Mouse (Mus musculus) retina, postnatal 7 days (tissue): ENCODE results near the gene Lrig3.

ENCODE experiments used
- DNase-seq: peaks from one replicate; pipeline ENCODE4 v3.0.0-alpha.2; 2012; ENCODE audit warnings: low read depth, low spot score

The Lrig3 gene

DNA sequence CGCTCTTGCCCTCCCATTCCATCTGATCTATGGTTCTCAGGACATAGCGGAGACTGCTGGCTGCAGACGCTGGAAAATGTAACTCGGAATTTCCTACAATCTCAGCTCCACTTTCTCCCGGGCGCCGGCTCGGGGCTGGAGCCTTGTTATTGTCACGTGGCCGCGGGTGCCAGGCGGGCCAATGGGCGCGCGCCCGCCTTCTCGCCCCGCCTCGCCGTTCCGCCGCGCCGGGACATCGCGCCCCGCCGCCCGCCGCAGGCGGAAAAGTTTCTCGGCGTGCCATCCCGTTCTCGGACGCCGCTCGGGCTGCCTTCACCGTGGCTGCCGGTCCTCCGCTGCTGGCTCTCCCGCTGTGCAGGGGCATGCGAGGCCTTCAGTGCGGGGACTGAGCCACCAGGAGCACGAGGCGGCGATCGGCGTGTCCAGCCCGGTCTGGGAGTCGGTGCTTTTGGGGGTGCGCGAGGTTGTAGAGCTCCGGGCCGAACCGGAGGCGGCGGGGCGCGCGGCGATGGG lies at the start of gene Lrig3:
Gene Lrig3, plus strand, starts transcription at position 201 of the 513 bp plus-strand sequence.
- no peak for DNase-seq

DNA sequence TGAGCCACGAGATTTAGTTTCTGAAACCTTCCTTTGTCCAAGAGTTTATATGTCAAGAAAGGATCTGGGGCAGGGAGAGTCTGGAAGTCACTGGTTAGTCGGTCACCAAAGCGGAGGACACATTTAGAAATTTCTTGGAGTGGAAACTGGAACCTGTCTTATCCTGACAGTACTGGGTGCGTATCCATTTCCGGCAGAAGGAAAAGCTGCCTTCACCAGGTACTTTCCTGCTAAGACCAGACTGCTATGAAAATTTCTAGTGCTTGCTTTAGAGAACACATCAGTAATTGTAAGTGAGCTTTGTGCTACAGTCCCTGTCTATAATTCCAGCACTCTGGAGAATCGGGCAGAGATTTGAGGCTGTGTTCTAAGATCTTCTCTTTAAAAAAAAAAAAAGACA lies 49.2 kb upstream of the Lrig3 start:
- DNase-seq, result no peak

DNA sequence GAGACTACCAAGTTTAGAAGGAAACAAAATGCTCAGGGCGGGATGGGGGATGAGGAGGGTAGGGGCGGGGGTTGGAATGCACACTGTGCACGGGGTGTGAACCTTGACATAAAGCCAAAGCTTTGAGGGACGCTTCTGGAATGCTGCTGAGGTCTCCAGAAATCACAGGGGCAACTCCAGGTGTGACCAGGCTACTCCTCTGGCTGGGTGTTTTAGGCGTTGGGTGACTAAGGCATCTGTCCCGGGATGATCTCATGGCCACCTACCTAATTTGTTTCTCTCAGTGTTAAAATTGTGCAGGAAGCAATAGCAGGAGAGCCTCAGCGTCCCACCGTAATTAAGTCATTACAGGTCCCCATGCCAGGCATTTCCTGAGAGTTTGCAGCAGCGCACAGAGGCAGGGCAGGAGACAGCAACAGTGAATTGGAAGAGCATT lies 48.5 kb upstream of the Lrig3 start:
- no peak for DNase-seq

DNA sequence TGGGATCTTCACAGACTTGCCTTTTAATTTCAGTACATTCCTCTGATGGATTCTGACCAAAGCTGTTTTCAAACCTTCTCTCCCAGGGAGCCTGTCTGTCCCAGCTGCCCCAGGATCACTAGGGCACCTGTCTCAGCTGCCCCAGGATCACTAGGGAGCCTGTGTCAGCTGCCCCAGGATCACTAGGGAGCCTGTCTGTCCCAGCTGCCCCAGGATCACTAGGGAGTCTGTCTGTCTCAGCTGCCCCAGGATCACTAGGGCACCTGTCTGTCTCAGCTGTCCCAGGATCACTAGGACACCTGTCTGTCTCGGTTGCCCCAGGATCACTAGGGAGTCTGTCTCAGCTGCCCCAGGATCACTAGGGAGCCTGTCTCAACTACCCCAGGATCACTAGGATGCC lies 47.0 kb upstream of the Lrig3 start:
- no peak for DNase-seq

DNA sequence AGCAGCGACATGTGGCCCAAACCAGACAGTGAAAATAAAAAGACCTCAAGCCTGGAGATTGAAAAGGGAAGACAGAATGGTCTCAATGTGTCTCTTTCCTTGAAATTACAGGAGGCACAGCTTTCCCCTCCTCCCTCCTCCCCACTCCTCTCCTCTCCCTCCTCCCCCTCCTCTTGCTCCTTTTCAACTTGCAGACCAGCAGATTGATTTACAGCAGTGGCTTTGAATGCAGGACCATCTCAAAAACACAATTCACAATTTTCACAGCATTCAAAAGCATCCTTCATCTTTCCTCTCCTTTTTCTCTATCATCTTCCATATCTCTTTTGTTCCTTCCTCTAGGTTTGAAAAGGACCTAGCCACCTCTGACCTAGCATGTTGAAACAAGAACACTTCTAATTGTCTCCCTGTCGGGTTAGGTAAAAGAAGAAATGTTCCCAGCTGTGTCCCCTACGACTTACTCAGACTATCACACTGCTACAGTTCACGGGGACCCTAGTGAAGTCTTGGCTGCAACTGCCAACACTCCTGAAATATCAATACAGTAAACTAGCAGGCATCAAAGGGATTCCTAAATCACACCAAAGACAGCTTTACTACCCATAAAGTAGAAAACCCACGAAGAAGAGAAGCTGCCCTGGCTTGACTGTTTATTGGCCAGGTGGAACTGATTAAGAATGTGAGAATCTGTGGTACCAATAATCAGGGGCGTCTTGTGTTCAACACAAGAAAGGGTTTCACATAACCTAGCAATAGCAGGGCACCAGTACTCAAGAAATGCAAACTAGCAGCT lies 44.1 kb upstream of the Lrig3 start:
- no peak for DNase-seq

DNA sequence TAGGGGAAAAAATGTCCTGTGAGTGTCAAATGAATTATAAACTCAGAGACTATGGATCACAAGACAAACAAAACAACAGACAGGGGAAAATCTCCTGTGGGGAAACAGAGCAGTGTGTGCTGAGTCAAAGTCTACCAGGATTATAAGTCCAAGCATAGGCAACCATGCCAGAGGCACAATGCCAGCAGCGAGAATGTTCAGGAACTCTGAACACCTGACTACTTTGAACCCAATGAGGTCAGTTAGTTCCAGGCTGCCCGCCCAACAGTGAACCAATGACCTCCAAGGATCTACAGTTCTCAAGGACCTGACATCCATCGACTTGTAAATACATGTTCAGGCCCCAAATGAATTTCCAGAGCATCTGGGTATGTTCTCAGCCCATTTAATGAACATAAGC lies 36.0 kb upstream of the Lrig3 start:
- DNase-seq, result no peak

DNA sequence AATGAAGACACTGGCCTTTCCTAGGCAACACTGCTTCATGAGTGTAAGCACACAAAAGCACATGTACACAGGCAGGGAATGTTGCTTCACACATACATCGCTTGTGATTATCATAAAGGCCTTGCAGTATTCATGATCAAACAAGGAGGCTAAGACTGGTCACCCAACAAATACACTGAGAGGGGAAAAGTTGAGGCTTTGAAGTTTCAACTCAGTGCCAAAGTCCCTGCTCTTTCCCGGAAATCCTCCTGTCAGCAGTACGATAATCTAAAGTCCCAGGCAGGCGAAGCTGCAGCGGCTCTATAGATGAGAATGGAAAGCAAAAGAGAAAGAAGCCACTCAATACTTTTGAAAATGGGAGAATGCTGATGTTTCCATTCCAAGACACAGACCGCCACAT lies 32.6 kb upstream of the Lrig3 start:
- no peak for DNase-seq

DNA sequence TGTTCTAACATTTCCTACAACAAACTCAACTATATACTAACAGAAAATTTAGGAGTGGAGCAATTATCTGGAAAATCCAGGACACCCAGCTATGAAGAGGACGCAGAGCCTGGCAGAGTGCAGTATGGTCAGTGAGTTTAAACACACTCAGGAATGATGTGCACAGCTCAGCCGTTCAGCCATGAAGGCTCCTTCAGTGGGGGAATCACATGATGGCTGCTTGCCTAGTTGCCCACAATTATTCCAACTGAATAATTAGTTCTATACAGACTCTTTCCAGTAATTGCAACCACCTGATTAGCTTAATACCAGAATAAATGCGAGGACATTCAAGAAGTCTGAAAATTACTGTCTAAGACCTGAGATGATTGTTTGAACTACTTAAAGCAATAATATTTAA lies 31.9 kb upstream of the Lrig3 start:
- no peak for DNase-seq

DNA sequence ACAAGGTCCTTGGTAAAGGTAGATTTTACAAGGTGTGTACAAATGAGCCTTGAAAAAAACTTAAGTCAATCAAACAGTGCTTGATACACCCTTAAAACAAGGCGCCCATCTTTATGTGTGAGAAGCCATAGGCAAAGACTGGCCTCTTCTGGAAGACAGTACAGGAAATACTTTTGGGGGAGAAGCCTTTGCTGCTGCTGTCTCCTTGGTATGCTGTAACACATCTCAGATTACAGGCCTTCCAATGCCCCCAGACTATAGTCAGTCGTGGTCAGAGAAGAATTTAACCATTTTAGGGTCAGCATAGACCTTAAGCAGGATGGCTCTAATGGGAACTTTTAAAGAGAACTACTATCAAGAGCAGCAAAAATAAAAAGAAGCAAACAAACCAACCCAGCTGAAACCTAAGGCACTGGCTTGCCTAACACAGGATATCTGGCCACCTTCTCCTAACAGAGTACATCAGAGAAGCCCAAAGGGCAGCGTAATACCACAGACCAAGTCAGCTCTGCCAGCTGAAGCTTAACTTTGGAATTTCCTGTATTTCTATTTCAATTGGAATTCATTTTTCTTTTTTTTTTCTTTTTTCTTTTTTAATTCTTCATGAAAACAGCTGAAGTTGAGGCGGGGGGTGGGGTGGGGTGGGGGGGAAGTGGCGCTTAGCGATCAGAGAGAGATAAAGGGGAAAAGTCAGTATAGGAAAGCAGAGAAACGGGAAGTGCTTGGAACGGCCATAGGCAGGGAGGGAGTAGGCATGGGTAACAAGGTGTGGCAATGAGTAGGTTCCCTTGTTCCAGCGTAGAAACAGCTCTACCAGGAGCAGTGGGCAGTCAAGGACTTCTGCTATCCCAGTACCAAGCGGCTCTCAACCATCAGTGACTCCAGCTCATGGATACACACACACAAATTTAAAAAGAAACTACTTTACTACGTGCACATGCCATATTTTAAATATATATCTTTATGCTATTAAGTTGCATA lies 28.2 kb upstream of the Lrig3 start:
- no peak for DNase-seq

DNA sequence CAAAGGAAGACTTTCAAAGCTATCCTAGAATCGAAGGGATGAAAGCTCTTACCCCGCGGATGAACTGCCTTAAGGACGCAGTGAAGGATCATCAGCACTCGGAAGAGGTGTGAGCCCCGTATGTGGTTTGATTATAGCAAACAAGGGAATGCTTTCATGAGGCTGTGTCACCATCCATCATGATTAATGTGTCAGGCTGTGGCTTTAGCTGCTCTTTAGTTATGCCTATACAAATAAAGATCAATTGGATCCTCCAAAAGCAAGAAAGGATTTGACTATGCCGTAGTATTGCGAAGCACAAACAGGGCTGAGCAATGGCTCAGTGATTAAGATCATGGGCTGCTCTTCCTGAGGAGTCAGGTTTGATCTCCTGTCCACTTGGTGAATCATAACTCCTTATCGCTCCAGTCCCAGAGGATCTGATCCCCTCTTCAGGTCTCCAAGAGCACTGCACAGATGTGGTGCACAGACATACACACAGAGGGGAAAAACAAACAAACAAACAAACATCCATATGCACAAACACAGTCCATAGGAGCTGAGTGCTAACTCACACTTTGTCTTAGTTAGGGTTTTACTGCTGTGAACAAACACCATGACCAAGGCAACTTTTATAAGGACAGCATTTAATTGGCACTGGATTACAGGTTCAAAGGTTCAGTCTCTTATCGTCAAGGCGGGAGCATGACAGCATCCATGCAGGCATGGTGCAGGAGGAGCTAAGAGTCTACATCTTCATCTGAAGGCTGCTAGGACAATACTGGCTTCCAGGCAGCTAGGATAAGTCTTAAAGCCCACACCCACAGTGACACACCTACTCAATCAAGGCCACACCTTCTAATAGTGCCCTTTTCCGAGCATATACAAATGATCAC lies 27.2 kb upstream of the Lrig3 start:
- DNase-seq, result no peak

DNA sequence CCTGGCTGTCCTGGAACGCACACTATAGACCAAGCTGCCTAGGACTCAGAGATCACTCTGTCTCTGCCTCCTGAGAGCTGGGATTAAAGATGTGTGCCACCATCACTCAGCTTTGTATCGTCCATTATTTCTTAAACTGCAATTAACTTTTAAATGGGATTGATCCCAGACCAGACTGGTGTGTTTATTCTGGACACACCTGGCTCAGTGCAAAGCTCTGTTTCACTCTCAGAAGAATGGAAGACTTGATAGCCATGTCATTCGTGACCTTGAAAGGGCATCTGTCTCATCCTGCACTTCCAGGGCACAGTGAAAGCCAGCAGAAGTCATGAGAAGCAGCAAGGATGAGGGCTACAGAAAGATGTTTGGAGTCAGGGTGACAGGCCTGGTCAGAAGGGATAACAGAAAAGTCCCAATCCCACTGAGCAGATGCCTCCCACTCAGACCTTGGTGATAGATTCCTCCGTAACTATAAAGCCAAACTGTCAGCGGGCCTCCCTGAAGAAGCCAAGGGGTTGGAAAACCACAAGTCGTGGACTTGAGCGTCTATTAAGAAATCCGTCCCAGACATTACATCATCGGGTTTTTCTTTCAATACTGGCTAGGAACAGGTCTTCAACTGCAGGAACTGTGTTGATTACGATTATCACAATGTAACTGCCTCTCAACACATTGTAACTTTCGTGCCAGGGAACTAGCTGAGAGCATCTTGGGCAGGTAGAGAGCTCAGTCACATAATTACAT lies 25.5 kb upstream of the Lrig3 start:
- no peak for DNase-seq

DNA sequence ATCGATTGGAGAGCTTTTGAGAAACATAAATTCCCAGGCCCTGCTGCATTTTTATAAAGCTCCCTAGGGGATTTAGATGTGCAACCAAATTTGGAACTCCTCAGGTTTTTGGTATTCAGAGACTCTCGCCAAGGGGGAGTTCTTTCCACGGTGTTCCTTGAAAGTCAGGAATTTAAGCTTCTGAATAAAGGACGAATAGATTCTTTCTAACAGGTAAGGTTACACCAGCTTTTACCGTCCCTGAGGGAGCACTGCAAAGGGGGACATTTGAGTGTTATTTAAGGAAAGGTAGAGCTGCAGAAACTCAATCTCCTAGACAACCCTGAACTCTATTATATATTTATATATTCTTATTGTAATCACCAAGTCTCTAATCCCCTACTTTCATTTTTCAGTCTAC lies 22.9 kb upstream of the Lrig3 start:
- DNase-seq, result no peak

DNA sequence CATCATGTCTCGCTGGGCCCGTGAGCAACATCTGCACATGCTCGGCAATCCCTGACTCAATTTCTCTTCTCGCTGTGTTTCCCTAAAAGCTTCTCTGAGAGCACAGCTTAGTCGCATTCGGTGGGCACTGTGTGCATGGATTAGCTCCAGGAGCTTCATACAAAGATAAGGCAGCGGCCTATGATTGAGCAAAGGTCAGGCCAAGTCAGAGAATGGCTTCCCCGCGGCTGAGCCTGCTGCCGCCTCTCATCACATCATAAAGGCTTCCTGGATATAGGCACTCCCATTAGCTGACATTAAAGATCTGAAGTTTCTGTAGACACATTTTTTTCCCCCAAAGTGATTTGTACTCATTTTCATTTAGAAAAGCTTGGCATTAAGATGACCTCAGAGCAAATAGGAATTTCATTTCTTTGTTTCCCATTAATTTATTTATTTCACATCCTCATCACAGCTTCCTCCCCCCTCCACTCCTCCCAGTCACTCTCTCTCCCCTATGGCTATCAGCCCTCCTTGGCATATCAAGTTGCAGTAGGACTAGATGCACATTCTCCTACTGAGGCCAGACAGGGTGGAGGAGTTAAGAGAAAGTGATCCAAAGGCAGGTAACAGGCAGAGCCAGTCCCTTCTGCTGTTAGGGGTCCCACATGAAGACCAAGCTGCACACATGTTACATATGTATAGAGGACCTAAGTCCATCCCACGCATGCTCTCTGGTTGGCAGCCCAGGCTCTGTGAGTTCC lies 21.0 kb upstream of the Lrig3 start:
- no peak for DNase-seq

DNA sequence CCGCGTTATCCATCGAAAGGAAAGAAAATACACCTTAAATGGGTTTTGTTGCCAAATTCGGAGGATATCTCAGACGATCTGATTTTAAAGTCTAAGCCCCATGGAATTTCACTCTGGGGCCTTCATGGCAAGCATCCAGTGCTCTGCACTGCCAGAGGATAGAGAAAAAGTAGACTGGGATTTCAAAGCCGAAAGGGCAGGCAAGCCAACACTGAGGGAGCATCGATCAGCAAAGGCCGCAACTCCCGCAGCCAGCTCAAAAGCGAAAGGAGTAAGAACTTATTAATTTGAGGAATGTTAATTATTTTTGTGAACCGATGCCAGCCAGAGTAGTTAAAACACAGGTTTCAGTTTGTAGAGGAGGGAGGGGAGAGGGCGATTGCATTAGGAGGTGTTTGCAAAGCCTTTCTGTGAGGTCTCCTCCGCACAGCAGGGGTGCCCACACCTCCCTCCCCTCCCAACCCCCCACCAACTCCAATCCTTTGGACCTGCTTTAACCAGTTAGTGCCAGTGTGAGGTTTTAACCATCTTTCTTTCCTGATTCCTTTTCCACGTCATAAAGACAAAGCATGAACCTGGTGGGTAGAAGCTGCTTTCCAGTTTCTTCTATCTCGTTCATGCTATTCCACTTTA lies 17.0 kb upstream of the Lrig3 start:
- no peak for DNase-seq

DNA sequence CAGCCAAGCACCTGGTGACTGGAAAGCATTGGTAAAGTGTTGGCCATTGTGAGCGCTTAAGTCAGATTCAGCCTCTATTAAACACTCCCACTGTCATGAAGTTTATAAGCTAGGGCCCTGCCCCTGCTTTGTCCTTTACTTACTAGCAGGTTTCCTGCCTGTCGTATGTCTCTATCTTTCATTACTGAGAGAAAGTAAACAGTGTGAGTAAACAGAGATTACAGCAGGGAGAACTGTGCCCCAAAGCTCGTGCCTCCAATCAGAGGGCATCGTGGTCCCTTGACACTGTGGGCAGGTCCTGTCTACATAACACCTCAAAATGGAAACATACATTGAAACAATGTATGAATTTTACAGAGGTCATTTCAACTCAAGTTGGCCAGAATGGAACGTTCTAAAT lies 14.3 kb upstream of the Lrig3 start:
- no peak for DNase-seq

DNA sequence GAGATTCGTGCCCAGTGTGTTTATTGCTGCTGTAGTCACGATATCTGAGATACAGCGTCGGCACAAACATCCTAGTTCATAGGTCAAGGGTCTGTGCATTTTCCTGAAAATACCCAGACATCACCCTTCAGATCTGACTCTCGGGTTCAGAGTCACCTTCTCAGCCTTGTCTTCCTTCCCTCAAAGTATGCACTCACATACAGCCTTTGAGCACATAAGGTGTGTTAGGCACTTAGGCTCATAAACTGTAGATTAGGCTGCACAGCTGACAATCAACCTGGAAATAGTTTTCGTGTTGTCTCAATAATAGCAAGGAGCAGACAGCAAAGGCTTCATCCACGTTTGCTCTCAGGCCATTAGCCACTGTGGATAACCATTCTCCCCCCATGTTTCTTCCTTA lies 11.6 kb upstream of the Lrig3 start:
- DNase-seq, result no peak

DNA sequence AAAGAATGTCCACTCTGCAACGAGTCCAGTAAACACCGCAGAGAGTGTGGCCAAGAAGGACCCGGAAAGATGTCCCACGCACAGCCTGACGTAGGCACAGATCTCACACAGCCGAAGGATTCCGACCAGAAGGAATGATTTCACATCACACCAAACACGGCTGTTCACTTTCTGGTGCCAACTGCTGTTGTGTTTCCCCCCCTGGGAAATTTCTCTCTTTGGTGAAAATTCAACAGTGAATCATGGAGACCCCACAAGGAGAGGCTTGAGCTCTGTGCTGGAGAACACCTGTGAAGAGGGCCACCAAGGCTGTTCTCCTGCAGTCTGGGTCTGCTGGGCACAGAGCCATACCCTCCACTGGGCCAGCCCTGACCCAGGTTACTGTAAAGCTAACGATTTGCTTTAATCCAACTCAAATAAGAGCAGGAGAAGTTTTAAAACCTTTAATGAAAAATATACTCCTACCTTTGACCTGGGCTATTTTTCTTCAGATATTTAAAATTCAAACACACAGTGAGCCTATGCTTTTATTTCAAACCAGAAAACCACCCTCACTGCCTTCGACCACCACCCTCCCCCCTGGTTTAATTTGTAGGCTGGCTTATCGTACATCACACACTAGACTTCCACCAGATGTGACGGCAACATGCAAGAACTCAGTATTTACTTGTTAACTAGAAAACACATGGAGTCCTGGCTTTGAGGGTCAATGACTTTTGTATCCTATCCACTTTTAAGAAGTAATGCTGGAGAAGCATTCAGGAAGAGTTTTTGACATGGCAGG lies 11.0 kb upstream of the Lrig3 start:
- DNase-seq, result no peak

DNA sequence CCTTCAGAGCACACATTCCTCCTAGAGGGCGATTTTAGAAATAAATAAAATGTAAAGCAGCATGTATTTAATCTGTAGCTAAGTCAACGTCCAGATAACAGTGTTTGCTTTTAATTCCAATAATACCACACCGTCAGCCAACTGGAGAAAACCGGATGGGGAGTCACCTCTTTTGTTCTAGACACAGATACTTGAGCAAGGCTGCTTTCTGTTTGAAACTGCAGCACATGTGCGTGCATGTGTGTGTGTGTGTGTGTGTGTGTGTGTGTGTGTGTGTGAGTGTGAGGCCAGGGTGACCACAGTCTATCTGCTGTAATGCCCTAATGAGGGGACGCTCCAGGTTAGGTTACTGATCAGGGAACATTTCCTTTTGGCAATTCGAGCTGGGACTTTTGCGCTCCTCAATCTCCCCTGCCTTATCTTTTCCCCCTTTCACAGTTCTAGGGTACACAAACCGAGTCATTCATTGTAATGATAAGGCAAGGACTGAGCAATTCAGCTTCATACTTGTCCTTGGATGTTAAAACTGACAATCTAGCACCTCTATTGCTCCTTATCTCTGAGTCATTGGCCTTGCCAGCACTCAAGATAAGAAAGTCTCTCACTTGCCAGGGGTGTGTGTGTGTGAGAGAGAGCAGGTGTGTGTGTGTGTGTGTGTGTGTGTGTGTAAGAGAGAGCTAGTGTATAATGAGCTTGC lies 4.4 kb upstream of the Lrig3 start:
- no peak for DNase-seq
